Mouse (Mus musculus): ENCODE measurements around the gene Cacnb2. TPM values are rescaled to one million over a fixed set of nuclear protein-coding genes. Genes with fewer than 3 reads are reported as not detected.

Gene Cacnb2
- total and polyA plus RNA-seq, 3 experiments, result not detected

GRCm38 (mm10) chr2:14875616-14876015, 272.7 kb downstream of the Cacnb2 start:
- no peaks in the 10 kb centered on the region for H3K4me1 ChIP-seq (ENCODE audit: control insufficient read depth in 1 of 2, insufficient read depth in 2 of 2, low read length in 2 of 2)
- no peaks in the 10 kb centered on the region for H3K79me2 ChIP-seq (ENCODE audit: control insufficient read depth, insufficient read depth, low read length, poor library complexity)
- TF ChIP-seq CHD2 (IDR thresholded peaks at IDR 0.05; ENCODE audit: low read length) (no peak), TBP (IDR thresholded peaks at IDR 0.05; ENCODE audit: low read depth, low read length) (no peak), TAL1 (IDR thresholded peaks at IDR 0.05; ENCODE audit: low read length) (no peak), TCF12 (IDR thresholded peaks at IDR 0.05; ENCODE audit: low read depth, low read length) (no peak), POLR2AphosphoS2 (IDR thresholded peaks at IDR 0.05; ENCODE audit: low read length) (no peak), USF2 (IDR thresholded peaks at IDR 0.05; ENCODE audit: borderline replicate concordance in 1 of 2, insufficient read depth in 1 of 2, low read depth in 1 of 2, low read length in 2 of 2) (no peak), ELF1 (IDR thresholded peaks at IDR 0.05; ENCODE audit: low read depth, low read length) (no peak), ZC3H11A (IDR thresholded peaks at IDR 0.05; ENCODE audit: low read depth, low read length) (no peak), GATA1 (IDR thresholded peaks at IDR 0.05; ENCODE audit: low read depth, low read length) (no peak), MAFK (IDR thresholded peaks at IDR 0.05; ENCODE audit: borderline replicate concordance, low read depth, low read length) (no peak), CTCF (IDR thresholded peaks at IDR 0.05 in 2 of 3, conservative IDR thresholded peaks at IDR 0.05 in 1 of 3; ENCODE audit: control insufficient read depth in 1 of 3, insufficient read depth in 1 of 3, low read depth in 2 of 3, low read length in 3 of 3, poor library complexity in 1 of 3, severe bottlenecking in 1 of 3) (no peak), NRF1 (IDR thresholded peaks at IDR 0.05; ENCODE audit: insufficient read depth, low read depth, low read length, poor library complexity, severe bottlenecking) (no peak), MYB (IDR thresholded peaks at IDR 0.05; ENCODE audit: low read depth, low read length) (no peak)
- no peak for DNase-seq (ENCODE audit: low read depth, low spot score)
- no peak overlapping the region for H3K9ac ChIP-seq (ENCODE audit: control insufficient read depth, low read depth, low read length, poor library complexity, severe bottlenecking)
- no peak overlapping the region for H3K4me3 ChIP-seq (ENCODE audit: control insufficient read depth in 1 of 2, insufficient read depth in 1 of 2, low read depth in 2 of 2, low read length in 2 of 2)
- H3K36me3 ChIP-seq (ENCODE audit: control insufficient read depth in 1 of 2, insufficient read depth in 2 of 2, low read length in 2 of 2), result no peaks in the 10 kb centered on the region
- H3K27ac ChIP-seq (ENCODE audit: control insufficient read depth, low read depth, low read length), result no peak overlapping the region
- H3K27me3 ChIP-seq (ENCODE audit: control insufficient read depth in 1 of 2, insufficient read depth in 2 of 2, low read length in 2 of 2), result no peaks in the 10 kb centered on the region
- no peaks in the 10 kb centered on the region for H3K9me3 ChIP-seq (replicated peaks; ENCODE audit: insufficient read depth, low read length)

- H3K9ac ChIP-seq (ENCODE audit: control insufficient read depth, low read depth, low read length, poor library complexity, severe bottlenecking), result no peak overlapping the region
- H3K4me1 ChIP-seq (ENCODE audit: control insufficient read depth in 1 of 2, insufficient read depth in 2 of 2, low read length in 2 of 2), result no peaks in the 10 kb centered on the region
- no peaks in the 10 kb centered on the region for H3K27me3 ChIP-seq (ENCODE audit: control insufficient read depth in 1 of 2, insufficient read depth in 2 of 2, low read length in 2 of 2)
- no peak overlapping the region for H3K4me3 ChIP-seq (ENCODE audit: control insufficient read depth in 1 of 2, insufficient read depth in 1 of 2, low read depth in 2 of 2, low read length in 2 of 2)
- H3K79me2 ChIP-seq (ENCODE audit: control insufficient read depth, insufficient read depth, low read length, poor library complexity), result no peaks in the 10 kb centered on the region
- no peak for TF ChIP-seq RCOR1 (IDR thresholded peaks at IDR 0.05; ENCODE audit: low read depth, low read length)
- no peak for TF ChIP-seq KAT2A (conservative IDR thresholded peaks at IDR 0.05; ENCODE audit: low read depth, low read length)
- TF ChIP-seq EP300 (IDR thresholded peaks at IDR 0.05; ENCODE audit: low read depth in 1 of 2, low read length in 2 of 2), result no peak
- TF ChIP-seq POLR2AphosphoS5 (IDR thresholded peaks at IDR 0.05; ENCODE audit: borderline replicate concordance, low read depth, low read length), result no peak
- TF ChIP-seq GATA1 (IDR thresholded peaks at IDR 0.05; ENCODE audit: low read depth, low read length), result no peak
- no peak for TF ChIP-seq SIN3A (IDR thresholded peaks at IDR 0.05; ENCODE audit: low read length)
- no peak for TF ChIP-seq MYB (IDR thresholded peaks at IDR 0.05; ENCODE audit: low read depth, low read length)
- DNase-seq (ENCODE audit: low read depth, low spot score), result no peak
- no peak overlapping the region for H3K27ac ChIP-seq (ENCODE audit: control insufficient read depth, low read depth, low read length)
- no peaks in the 10 kb centered on the region for H3K36me3 ChIP-seq (ENCODE audit: control insufficient read depth in 1 of 2, insufficient read depth in 2 of 2, low read length in 2 of 2)
- no peaks in the 10 kb centered on the region for H3K9me3 ChIP-seq (replicated peaks; ENCODE audit: insufficient read depth, low read length)
Measured at GRCm38 (mm10) chr2:14878953-14879352, 276.1 kb downstream of the Cacnb2 start.

Measured in MEL (cell line).